Mouse (Mus musculus) kidney, embryonic 16.5 days (tissue): ENCODE measurements around the gene Xkr7. TPM values are rescaled to one million over a fixed set of nuclear protein-coding genes. Genes with fewer than 3 reads are reported as not detected.
A peak's percentile ranks its signal among the peaks of the same experiment; 100 is the strongest.

Experiments used
- ATAC-seq: fragments of 200-750 bp; cut with Nextera tagmentation; 2 replicates; pipeline ENCODE4 v1.8.0; 2017; ENCODE audit warnings: moderate TSS enrichment; ENCODE audit not compliant: low FRiP score, low TSS enrichment
- H3K27ac ChIP-seq: fragments of 300-500 bp; sonication (generic); 2 replicates; pipeline ENCODE4 v1.5.1; 2014; ENCODE audit warnings: low read length
- H3K27me3 ChIP-seq: fragments of 300-500 bp; sonication (generic); 2 replicates; pipeline ENCODE4 v1.6.1; 2014; ENCODE audit warnings: low read length, control low read depth, mixed read lengths; ENCODE audit not compliant: insufficient read depth
- H3K36me3 ChIP-seq: fragments of 300-500 bp; sonication (generic); 2 replicates; pipeline ENCODE4 v1.6.1; 2014; ENCODE audit warnings: low read length, control low read depth, mixed read lengths; ENCODE audit not compliant: insufficient read depth
- H3K4me1 ChIP-seq: fragments of 300-500 bp; sonication (generic); 2 replicates; pipeline ENCODE4 v1.6.1; 2014; ENCODE audit warnings: low read length, control low read depth, mixed read lengths; ENCODE audit not compliant: insufficient read depth
- H3K4me2 ChIP-seq: fragments of 300-500 bp; sonication (generic); replicated peaks from 2 replicates; pipeline ENCODE4 v1.6.1; 2014; ENCODE audit warnings: low read depth, low read length
- H3K4me3 ChIP-seq: fragments of 300-500 bp; sonication (generic); 2 replicates; pipeline ENCODE4 v1.5.1; 2014; ENCODE audit warnings: mild to moderate bottlenecking, low read length
- H3K9ac ChIP-seq: fragments of 300-500 bp; sonication (generic); replicated peaks from 2 replicates; pipeline ENCODE4 v1.6.1; 2014; ENCODE audit warnings: low read length
- H3K9me3 ChIP-seq: fragments of 300-500 bp; sonication (generic); 2 replicates; pipeline ENCODE4 v1.6.1; 2016; ENCODE audit warnings: low read length, control low read depth
- WGBS: fragments of 180-500 bp; shearing (Covaris S2); extraction: QIAGEN DNeasy Blood & Tissue Kit; methylation state at CpG from one replicate; pipeline ENCODE4 v1.1.7; 2014; 5-methylcytosine and 5-hydroxymethylcytosine counted together
- polyA plus RNA-seq: library from polyadenylated mRNA; unstranded; fragments of >200 nt; fragmentation: Nextera tagmentation; extraction: Ambion mirVana; gene quantifications from 2 replicates; pipeline ENCODE4 v1.2.1, GENCODE M21; 2015

Xkr7 gene
- polyA plus RNA-seq, 1 experiment from 2014 or later: not detected

- H3K9ac ChIP-seq: no peak overlapping the region
- no peaks in the 10 kb centered on the region for H3K4me1 ChIP-seq
- no peak overlapping the region for H3K4me2 ChIP-seq
- no peak for ATAC-seq
- no peak overlapping the region for H3K27ac ChIP-seq
- H3K4me3 ChIP-seq: no peak overlapping the region
- no peaks in the 10 kb centered on the region for H3K36me3 ChIP-seq
- no peaks in the 10 kb centered on the region for H3K27me3 ChIP-seq
- 67% methylated on average over 4 of the region's 4 CpGs for WGBS
- no peaks in the 10 kb centered on the region for H3K9me3 ChIP-seq
These were observed 52.2 kb downstream of the Xkr7 start for GRCm38 (mm10) chr2:153083824-153084223.

- Histone ChIP-seq H3K9me3 (no peaks in the 10 kb centered on the region), H3K4me1 (no peaks in the 10 kb centered on the region), H3K27ac (no peak overlapping the region), H3K36me3 (no peaks in the 10 kb centered on the region), H3K4me3 (no peak overlapping the region), H3K27me3 (no peaks in the 10 kb centered on the region), H3K9ac (no peak overlapping the region), H3K4me2 (no peak overlapping the region)
- ATAC-seq: no peak
- WGBS: 60% methylated on average over 7 of the region's 7 CpGs
These were observed 52.8 kb downstream of the Xkr7 start for GRCm38 (mm10) chr2:153084261-153084976.

GRCm38 (mm10) chr2:153085556-153085955, 53.9 kb downstream of the Xkr7 start:
- H3K27me3 ChIP-seq: no peaks in the 10 kb centered on the region
- ATAC-seq: no peak
- no peaks in the 10 kb centered on the region for H3K36me3 ChIP-seq
- no peak overlapping the region for H3K4me3 ChIP-seq
- H3K9ac ChIP-seq: no peak overlapping the region
- H3K27ac ChIP-seq: no peak overlapping the region
- H3K4me2 ChIP-seq: no peak overlapping the region
- H3K4me1 ChIP-seq: peaks cover 3% of the 10 kb centered on the region; the same call in 1 of the 2 replicates
- no peaks in the 10 kb centered on the region for H3K9me3 ChIP-seq
- WGBS: 82% methylated on average over 6 of the region's 6 CpGs

GRCm38 (mm10) chr2:153086166-153086565, 54.5 kb downstream of the Xkr7 start:
- Histone ChIP-seq H3K27ac (no peak overlapping the region), H3K27me3 (no peaks in the 10 kb centered on the region), H3K4me1 (peaks cover 5% of the 10 kb centered on the region; the same call in 1 of the 2 replicates), H3K4me2 (no peak overlapping the region), H3K9ac (no peak overlapping the region), H3K36me3 (no peaks in the 10 kb centered on the region), H3K4me3 (no peak overlapping the region), H3K9me3 (no peaks in the 10 kb centered on the region)
- ATAC-seq: no peak
- 82% methylated on average over 4 of the region's 4 CpGs for WGBS

- H3K4me2 ChIP-seq: no peak overlapping the region
- no peak overlapping the region for H3K27ac ChIP-seq
- no peaks in the 10 kb centered on the region for H3K9me3 ChIP-seq
- whole genome bisulfite sequencing: 88% methylated on average over 10 of the region's 10 CpGs
- H3K4me3 ChIP-seq: no peak overlapping the region
- peaks cover 5% of the 10 kb centered on the region; the same call in 1 of the 2 replicates for H3K4me1 ChIP-seq
- H3K27me3 ChIP-seq: no peaks in the 10 kb centered on the region
- no peaks in the 10 kb centered on the region for H3K36me3 ChIP-seq
- no peak for ATAC-seq
- no peak overlapping the region for H3K9ac ChIP-seq
These were observed 55.4 kb downstream of the Xkr7 start for GRCm38 (mm10) chr2:153087091-153087490.

GRCm38 (mm10) chr2:153089316-153089715, 57.7 kb downstream of the Xkr7 start:
- WGBS: 63% methylated on average over 2 of the region's 2 CpGs
- ATAC-seq: no peak
- Histone ChIP-seq H3K4me2 (no peak overlapping the region), H3K27me3 (no peaks in the 10 kb centered on the region), H3K9me3 (no peaks in the 10 kb centered on the region), H3K4me1 (peaks cover 5% of the 10 kb centered on the region; the same call in 1 of the 2 replicates), H3K4me3 (no peak overlapping the region), H3K27ac (no peak overlapping the region), H3K9ac (no peak overlapping the region), H3K36me3 (no peaks in the 10 kb centered on the region)

GRCm38 (mm10) chr2:153090551-153091165, 59.0 kb downstream of the Xkr7 start:
- H3K9ac ChIP-seq: no peak overlapping the region
- H3K27me3 ChIP-seq: no peaks in the 10 kb centered on the region
- H3K4me2 ChIP-seq: no peak overlapping the region
- 30% methylated on average over 10 of the region's 10 CpGs for WGBS
- no peak overlapping the region for H3K27ac ChIP-seq
- 0 out of 2 replicates have a peak, but pooled peaks have one; percentile 15 for ATAC-seq
- no peaks in the 10 kb centered on the region for H3K36me3 ChIP-seq
- peaks cover 5% of the 10 kb centered on the region; the same call in 1 of the 2 replicates for H3K4me1 ChIP-seq
- no peaks in the 10 kb centered on the region for H3K9me3 ChIP-seq
- no peak overlapping the region for H3K4me3 ChIP-seq

Other genes starting within 250 kb of the Xkr7 start
- gene Bcl2l1, start 200.1 kb upstream of the Xkr7 start, polyA plus RNA-seq: 113 and 116 TPM in 2 replicates
- gene Tpx2, start 183.9 kb upstream of the Xkr7 start, polyA plus RNA-seq: 83.9 and 97.6 TPM in 2 replicates
- 0.32 and 0.42 TPM in 2 replicates for gene Mylk2, start 120.5 kb upstream of the Xkr7 start, polyA plus RNA-seq
- gene Foxs1, start 98.6 kb upstream of the Xkr7 start, polyA plus RNA-seq: 7.5 and 8.3 TPM in 2 replicates
- 3.1 TPM in 2 replicates for gene Dusp15, start 80.2 kb upstream of the Xkr7 start, polyA plus RNA-seq
- gene Ttll9, start 69.4 kb upstream of the Xkr7 start, polyA plus RNA-seq: 1.2 and 1.3 TPM in 2 replicates
- 115 and 130 TPM in 2 replicates for gene Pdrg1, start 16.4 kb upstream of the Xkr7 start, polyA plus RNA-seq
- gene Ccm2l, start 34.1 kb downstream of the Xkr7 start, polyA plus RNA-seq: 1.8 and 2.4 TPM in 2 replicates
- gene Hck, start 76.6 kb downstream of the Xkr7 start, polyA plus RNA-seq: 6.3 and 6.6 TPM in 2 replicates
- gene Tm9sf4, start 129.5 kb downstream of the Xkr7 start, polyA plus RNA-seq: 102 and 108 TPM in 2 replicates
- gene Tspyl3, start 193.6 kb downstream of the Xkr7 start, polyA plus RNA-seq: 14.0 and 14.6 TPM in 2 replicates
- 14.0 and 17.3 TPM in 2 replicates for gene Plagl2, start 209.6 kb downstream of the Xkr7 start, polyA plus RNA-seq
- gene Pofut1, start 209.7 kb downstream of the Xkr7 start, polyA plus RNA-seq: 6.5 and 6.9 TPM in 2 replicates